In genomic region chr16:17911052-17911595, GRCm38 (mm10) we compare ENCODE assay signal across 8 mouse cellular contexts. TPM values are rescaled to one million over a fixed set of nuclear protein-coding genes. Genes with fewer than 3 reads are reported as not detected.
A peak's percentile ranks its signal among the peaks of the same experiment; 100 is the strongest.
DNase-seq lines count a peak whose midpoint lies in the region; ATAC-seq lines count a peak whose summit lies in the region.

Gene Ess2, minus strand, starts transcription at chr16:17911348.

- peaks cover 22% of the 10 kb centered on the region for H3K36me3 ChIP-seq in hindbrain, embryonic 16.5 days (ENCODE audit: control insufficient read depth, insufficient read depth, low read length)
- peaks cover 33% of the 10 kb centered on the region for H3K36me3 ChIP-seq in macrophage (ENCODE audit: inconsistent target)

- peaks cover 31% of the 10 kb centered on the region for H3K27me3 ChIP-seq in hindbrain, embryonic 16.5 days (replicated peaks; ENCODE audit: control insufficient read depth, insufficient read depth, low read length)

- peaks cover 15% of the 10 kb centered on the region for H3K4me1 ChIP-seq in hindbrain, embryonic 16.5 days (ENCODE audit: control insufficient read depth, insufficient read depth, low read depth, low read length)

- peak within 1 kb of the TSS; percentile 77 for H3K9ac ChIP-seq in hindbrain, embryonic 16.5 days (ENCODE audit: low read depth, low read length)

- no peaks in the 10 kb centered on the region for H3K9me3 ChIP-seq in hindbrain, embryonic 16.5 days (ENCODE audit: control insufficient read depth, low read length)

- ATAC-seq in hindbrain, embryonic 16.5 days, result peak; percentile 95

- H3K4me2 ChIP-seq in hindbrain, embryonic 16.5 days (ENCODE audit: low read length), result peak within 1 kb of the TSS; percentile 93

- peak within 1 kb of the TSS; percentile 62 for H3K27ac ChIP-seq in hindbrain, embryonic 16.5 days (ENCODE audit: low read depth, low read length)
- peak within 1 kb of the TSS; percentile 22; the same call in 1 of the 2 replicates for H3K27ac ChIP-seq in macrophage

- peaks cover 14% of the 10 kb centered on the region for H3K79me2 ChIP-seq in macrophage (ENCODE audit: inconsistent target)

- H3K4me3 ChIP-seq in hindbrain, embryonic 16.5 days (ENCODE audit: low read length), result peak within 1 kb of the TSS; percentile 59
- peak within 1 kb of the TSS; percentile 86 for H3K4me3 ChIP-seq in macrophage (ENCODE audit: inconsistent target)

- WGBS in hindbrain, embryonic 16.5 days, result under 1% methylated on average over 35 of the region's 35 CpGs
- WGBS in macrophage (ENCODE audit: missing documents), result under 1% methylated on average over 35 of the region's 35 CpGs

- DNase-seq in WW6 (ENCODE audit: low read depth, low spot score), result peak; percentile 80
- peak; percentile 68 to 82 for DNase-seq in cerebellum, postnatal 4 days (ENCODE audit: low spot score in 2 of 2)
- DNase-seq in gastrocnemius, adult 18-20 months (ENCODE audit: low spot score), result peak; percentile 93
- peak; percentile 89 to 93 for DNase-seq in left cerebral cortex, adult 18-20 months (ENCODE audit: low spot score in 2 of 2)
- peak; percentile 96 for DNase-seq in right cerebral cortex, adult 18-20 months
- DNase-seq in urinary bladder, postnatal 10 days (ENCODE audit: low spot score), result peak; percentile 57

RNA-seq across cellular contexts. Expression of gene Ess2, which starts in this region (rescaled TPM):
- 1 to 10 TPM; 5.7 to 6.0 TPM for total RNA-seq in gastrocnemius, adult 18-20 months (2021)
- 41.8 and 46.2 TPM in 2 replicates for polyA plus RNA-seq in hindbrain, embryonic 16.5 days (2015; fragmentation: Nextera tagmentation; extraction: Ambion mirVana)
- total RNA-seq in left cerebral cortex, adult 18-20 months (2021), result 10 to 100 TPM; 30.1 to 33.4 TPM
- total RNA-seq in macrophage (2018; cell fraction: chromatin; rRNA removed), result 100 to 1,000 TPM in 1 of 26 experiments, 10 to 100 TPM in 25; 13.0 to 103 (median 64.3) TPM
- 10 to 100 TPM in 18 of 26 experiments, 1 to 10 TPM in 8; 6.2 to 14.3 (median 11.2) TPM for total RNA-seq in macrophage (2018; cell fraction: cytosol; rRNA removed)
- 10 to 100 TPM; 14.2 to 44.8 (median 30.6) TPM for total RNA-seq in macrophage (2018; cell fraction: nucleus; rRNA removed)
- 10.8 to 12.0 TPM (median 11.9 TPM) in 3 replicates for polyA plus RNA-seq in macrophage (2018)

Comparison
In these comparisons a context has a peak if more than half of its experiments do, and no peak if none do; other contexts are left out.
1. Peak in every context shown above with its lines: DNase-seq, ATAC-seq, H3K4me3 ChIP-seq and H3K27ac ChIP-seq.
2. RNA of gene Ess2 (total RNA-seq): 30.1 to 33.4 TPM in left cerebral cortex, adult 18-20 months; 5.7 to 6.0 TPM in gastrocnemius, adult 18-20 months; every median in the first group is over 4 times any median in the second.